Mouse (Mus musculus) layer of hippocampus, adult 18-20 months (tissue): Measurements from ENCODE around the gene Creld1. TPM values are rescaled to one million over a fixed set of nuclear protein-coding genes. Genes with fewer than 3 reads are reported as not detected.
A peak's percentile ranks its signal among the peaks of the same experiment; 100 is the strongest.

Experiments
- DNase-seq, 2 experiments: peaks; one replicate each; pipeline ENCODE4 v3.0.0; 2022; ENCODE audit warnings: low spot score in 2 of 2
- total RNA-seq, 2 experiments: library from RNA; stranded (reverse); gene quantifications; 2 replicates each; pipeline ENCODE4 v1.2.3; 2021

The Creld1 gene
- total RNA-seq, 2 experiments from 2014 or later = 106 to 111 TPM

DNA sequence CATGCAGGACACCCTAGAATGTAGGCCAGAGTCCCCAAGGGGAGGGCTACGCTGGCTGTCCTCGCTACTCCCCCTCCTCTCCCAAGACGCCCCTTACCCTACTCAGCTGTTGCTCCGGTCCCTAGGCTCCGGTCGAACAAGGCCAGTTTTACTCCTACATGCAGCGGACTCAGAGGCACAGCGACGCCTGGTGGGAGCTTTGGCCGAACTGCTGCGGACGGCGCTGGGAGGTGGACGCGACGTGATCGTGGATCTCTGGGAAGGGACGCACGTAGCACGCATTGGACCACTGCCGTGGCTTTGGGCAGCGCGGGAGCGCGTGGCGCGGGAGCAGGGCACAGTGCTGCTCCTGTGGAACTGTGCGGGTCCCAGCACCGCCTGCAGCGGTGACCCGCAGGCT, 13.7 kb upstream of the Creld1 start:
- DNase-seq = peak in 1 of 2 experiments; percentile 66

DNA sequence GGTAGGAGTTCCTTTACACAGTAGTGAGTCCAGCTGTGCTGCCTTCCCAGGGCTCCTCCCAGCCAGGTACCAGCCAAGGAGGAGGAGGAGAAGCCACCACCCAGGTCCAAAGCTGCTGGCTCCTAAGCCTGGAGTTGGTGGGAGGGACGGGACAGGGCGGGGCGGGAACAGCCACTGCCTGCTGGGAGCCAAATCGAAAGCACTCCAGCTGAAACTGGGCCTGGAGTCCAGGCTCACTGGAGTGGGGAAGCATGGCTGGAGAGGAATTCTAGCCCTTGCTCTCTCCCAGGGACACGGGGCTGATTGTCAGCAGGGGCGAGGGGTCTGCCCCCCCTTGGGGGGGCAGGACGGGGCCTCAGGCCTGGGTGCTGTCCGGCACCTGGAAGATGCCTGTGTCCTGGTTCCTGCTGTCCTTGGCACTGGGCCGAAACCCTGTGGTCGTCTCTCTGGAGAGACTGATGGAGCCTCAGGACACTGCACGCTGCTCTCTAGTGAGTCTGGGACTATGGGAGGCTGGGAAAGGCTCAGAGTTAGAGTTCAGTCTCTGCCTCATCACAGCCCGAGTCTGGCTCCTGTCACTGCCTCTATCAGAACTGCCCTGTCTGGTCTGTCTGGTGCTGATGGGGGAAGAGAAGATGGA, 11.7 kb upstream of the Creld1 start, which contains the start of gene Il17rc:
TSS of gene Il17rc (plus strand) at position 131 of the 640 bp plus-strand sequence.
- DNase-seq = no peak

DNA sequence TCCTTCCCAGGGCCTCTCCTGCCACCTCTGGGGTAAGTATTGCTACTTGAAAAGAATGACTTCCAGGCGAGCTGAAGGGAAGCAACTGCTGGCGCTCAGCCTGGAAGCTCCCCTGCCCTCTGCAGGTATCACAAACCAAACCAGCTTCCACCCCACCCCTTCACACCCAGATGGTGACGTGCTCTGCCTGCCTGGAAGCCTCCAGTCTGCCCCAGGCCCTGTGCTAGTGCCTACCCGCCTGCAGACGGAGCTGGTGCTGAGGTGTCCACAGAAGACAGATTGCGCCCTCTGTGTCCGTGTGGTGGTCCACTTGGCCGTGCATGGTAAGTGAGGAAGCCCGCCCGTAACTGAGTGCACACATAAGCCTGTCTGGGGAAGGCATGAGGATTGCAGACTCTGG, 11.0 kb upstream of the Creld1 start:
- DNase-seq = no peak

DNA sequence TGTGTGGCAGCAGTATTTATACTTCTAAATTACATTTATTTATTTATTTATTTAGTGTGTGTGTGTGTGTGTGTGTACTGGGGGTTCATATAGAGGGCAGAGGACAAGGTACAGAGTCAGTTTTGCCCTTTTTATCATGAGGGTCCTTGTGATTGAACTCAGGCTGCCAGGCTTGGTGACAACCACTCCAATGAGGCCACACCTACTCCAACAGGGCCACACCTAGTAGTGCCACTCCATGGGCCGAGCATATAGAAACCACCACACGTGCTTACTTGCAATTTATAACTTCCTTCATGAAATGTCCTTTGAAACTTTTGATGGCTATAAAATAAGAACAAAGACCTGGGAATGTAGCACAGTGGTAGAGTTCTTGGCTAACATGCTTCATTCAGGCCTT, 9.9 kb upstream of the Creld1 start:
- DNase-seq = no peak

DNA sequence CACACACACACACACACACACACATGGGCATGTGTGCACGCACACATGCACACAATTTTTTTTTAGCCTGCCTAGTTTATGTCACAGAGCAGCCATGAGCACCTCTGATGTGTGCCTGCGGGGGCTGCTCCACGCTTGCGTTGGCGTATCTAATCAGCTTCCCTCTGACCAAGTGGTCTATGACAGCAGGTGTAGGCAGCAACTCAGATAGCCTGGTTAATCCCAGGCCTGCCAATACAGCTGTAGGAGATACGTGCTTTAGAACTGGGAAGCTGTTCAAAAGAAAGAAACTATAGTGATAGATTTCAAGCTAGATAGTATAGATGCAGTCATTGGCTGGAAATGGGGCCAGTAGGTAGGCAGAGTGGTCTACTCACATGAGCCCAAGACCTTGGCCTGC, 9.4 kb upstream of the Creld1 start:
- no peak for DNase-seq

DNA sequence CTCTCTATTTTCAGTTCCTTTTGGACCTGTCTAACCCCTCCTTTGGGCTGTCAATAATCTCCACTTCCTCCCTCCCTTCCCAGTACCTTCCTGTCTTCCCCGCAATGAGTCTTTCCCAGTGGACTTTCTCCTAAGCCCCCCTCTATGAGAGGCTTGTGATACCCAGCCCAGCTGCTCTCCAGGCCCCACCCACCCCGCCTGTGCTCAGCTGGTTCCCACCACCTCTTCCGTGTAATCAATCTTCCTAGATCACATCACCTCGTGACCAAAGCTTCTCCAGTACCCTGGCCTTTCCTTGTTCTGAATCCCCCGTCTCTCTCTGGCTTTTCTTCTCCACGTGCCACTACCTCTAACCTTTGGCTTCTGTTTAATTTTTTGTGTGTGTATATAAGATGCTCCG, 5.7 kb upstream of the Creld1 start:
- no peak for DNase-seq

DNA sequence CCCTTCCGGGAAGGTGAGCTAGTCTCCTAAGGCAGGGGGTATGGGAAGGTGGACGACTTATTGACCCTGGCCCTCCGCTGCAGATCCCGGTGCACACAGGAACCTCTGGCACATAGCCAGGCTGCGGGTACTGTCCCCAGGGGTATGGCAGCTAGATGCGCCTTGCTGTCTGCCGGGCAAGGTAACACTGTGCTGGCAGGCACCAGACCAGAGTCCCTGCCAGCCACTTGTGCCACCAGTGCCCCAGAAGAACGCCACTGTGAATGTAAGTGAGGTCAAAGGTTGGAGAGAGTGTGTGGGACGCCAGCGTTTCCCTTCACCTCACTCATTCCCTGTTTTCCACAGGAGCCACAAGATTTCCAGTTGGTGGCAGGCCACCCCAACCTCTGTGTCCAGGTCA, 4.2 kb upstream of the Creld1 start:
- DNase-seq = no peak

DNA sequence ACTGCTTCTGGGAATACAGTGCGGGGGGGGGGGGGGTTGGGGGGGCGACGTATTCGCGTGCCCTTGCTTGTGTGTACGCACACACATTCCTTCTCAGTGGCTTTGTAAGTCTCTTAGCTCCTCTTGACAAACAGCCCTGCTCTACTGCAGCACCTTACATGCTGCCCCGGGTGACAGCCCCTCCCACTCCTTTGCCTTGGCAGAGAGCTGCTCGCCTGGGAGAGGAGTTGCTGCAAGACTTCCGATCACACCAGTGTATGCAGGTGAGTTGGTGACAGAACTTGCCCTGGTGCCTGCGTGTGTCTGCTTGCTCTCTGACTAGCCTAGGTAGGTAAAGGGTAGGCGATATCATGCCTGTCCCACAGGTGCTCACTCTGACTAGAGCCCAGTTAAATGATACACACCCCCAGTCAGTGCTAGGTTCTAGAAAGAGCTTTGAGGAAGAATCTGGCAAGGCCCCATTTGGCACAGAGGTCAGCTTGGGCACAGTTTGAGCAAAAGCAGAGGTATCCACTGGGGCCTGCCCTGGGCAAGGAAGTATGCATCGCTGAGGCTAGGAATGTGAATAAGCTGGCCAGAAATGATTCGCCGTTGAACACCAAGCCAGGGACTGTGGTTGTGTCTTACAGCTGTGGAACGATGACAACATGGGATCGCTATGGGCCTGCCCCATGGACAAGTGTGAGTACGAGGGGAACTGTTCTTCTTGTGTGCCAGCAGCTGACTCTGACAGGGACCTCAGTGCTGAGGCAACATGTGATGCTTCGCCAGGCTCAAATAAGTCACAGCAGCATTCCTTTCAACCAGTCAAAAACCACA, 2.3 kb upstream of the Creld1 start:
- DNase-seq = no peak

DNA sequence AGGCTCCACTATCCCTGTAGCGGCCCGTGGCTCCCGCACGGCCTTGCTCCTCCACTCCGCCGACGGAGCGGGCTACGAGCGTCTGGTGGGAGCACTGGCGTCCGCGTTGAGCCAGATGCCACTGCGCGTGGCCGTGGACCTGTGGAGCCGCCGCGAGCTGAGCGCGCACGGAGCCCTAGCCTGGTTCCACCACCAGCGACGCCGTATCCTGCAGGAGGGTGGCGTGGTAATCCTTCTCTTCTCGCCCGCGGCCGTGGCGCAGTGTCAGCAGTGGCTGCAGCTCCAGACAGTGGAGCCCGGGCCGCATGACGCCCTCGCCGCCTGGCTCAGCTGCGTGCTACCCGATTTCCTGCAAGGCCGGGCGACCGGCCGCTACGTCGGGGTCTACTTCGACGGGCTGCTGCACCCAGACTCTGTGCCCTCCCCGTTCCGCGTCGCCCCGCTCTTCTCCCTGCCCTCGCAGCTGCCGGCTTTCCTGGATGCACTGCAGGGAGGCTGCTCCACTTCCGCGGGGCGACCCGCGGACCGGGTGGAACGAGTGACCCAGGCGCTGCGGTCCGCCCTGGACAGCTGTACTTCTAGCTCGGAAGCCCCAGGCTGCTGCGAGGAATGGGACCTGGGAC, 509 bp upstream of the Creld1 start:
- peak in 1 of 2 experiments; percentile 57 for DNase-seq

DNA sequence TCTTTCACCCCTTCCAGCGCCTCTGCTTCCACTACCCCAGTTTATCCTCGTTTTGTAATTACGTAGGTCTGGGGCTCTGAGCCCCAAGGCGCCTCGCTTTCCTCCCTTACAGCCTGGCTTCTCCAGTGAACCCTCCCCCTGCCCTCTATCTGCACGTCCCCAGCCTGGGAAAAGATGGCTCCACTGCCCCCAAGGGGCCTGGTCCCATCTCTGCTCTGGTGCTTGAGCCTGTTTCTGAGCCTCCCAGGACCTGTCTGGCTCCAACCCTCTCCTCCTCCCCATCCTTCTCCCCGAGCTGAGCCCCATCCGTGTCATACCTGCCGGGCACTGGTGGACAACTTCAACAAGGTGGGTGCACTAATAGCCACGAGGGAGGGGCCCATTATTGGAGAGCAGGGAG, 632 bp downstream of the Creld1 start:
- peak in 1 of 2 experiments; percentile 48 for DNase-seq

DNA sequence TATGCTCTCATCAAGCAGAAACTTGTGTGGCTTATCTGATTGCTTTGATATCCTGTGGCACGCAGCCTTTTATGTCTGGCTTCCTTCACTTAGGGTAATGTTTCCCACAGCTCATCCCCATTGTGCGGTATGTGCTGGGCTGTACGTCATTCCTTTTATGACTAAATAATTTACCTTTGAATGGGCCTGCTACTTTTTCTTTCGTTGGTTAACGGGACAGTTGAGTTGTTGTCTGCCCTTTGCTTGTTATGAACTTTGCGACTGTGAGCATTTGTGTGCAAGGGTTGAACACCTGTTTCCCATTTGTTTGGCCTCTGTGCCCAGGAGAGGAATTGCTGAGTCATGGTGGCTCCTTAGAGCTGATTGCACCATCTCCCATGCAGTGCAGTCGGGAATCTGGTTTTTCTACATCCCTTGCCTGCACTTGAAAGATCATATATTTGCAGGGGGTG, 4.1 kb downstream of the Creld1 start:
- no peak for DNase-seq

DNA sequence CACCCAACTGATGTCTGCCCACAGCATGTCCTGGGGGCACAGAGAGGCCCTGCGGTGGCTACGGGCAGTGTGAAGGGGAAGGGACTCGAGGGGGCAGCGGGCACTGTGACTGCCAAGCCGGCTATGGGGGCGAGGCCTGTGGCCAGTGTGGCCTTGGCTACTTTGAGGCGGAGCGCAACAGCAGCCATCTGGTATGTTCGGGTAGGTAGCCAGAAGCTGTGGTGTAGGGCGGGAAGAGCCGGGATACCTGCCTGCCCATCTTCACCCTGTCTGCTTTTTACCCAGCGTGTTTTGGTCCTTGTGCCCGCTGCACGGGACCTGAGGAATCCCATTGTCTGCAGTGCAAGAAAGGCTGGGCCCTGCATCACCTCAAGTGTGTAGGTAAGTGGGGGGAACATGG, 6.3 kb downstream of the Creld1 start:
- no peak for DNase-seq

DNA sequence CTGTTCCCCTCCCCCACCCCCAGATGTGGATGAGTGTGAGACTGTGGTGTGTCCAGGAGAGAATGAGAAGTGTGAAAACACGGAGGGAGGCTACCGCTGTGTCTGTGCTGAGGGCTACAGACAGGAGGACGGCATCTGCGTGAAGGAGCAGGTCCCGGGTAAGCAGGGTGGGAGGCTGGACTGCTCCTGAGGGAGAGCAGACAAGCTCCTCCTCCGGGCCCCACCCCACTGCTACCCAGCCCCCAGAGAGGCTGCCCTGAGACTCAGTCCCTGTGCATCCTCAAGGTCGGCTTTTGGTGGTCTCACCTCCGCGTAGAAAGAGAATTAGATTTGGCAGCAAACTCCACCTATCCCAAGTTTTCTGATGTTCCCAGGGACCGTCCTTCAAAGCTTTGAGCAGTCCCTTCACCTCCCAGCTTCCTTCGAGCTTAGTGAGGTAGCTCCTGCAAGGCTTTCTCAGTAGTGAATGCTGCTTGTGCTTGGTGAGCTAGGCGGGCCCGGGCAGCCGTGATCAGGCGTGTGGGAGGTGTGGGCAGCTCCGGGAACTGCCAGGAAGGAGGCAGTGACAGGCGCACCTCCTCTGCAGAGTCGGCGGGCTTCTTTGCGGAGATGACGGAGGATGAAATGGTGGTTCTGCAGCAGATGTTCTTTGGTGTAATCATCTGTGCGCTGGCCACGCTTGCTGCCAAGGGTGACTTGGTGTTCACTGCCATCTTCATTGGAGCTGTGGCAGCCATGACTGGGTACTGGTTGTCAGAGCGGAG, 9.2 kb downstream of the Creld1 start:
- peak; percentile 66 to 76 for DNase-seq

DNA sequence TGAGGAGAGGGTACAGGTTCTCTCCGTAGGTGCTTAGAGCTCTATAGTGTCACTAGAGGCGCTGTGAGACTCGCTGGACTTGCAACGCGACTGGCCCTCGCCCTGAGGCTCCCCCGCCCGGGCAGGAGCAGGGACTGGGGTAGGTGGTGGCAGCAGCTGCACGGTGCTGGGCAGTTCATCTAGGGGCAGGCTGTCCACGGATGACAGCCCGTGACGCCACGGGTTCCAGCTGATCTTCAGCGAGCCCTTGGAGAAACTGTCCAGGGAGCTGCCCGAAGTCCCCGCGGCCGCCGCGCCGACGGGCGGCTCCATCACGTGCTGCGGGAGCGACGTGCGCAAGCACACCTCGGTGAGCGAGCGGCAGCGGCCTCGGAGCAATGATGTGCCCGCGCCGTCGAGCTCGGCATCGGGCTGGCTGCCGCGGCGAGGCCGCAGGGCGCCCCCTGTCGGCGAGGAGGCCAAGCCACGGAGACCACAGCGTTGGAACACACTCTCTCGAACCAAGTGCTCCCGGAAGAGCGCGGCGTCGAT, 11.2 kb downstream of the Creld1 start:
- DNase-seq = peak in 1 of 2 experiments; percentile 71

DNA sequence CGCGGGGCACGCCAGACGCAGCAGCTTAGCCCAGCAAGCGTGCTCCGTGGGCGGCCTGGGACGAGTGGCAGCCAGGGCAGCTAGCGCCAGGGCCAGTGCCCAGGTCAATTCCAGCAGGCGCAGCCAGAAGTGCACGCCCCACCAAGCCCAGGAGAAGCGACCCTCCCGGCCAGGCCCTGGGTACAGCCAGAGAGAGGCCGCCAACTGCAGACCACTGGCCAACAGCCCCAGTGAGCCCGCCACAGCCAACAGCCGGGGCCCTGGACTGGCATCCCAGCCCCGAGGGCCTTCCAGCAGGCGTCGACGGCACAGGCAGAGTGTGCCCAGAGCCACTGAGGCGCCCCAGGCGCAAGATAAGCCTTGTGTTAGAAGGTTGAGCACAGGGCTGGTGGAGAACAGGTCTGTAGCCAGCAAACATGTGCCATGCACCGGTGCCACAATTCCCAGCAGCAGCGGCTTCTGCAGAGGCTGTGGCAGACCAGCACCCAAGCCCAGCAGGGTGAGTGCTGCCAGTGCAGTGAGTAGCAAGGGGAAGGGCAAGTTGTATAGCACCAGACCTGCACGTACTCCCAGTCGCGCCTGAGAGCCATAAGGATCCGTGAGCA, 12.1 kb downstream of the Creld1 start:
- no peak for DNase-seq

DNA sequence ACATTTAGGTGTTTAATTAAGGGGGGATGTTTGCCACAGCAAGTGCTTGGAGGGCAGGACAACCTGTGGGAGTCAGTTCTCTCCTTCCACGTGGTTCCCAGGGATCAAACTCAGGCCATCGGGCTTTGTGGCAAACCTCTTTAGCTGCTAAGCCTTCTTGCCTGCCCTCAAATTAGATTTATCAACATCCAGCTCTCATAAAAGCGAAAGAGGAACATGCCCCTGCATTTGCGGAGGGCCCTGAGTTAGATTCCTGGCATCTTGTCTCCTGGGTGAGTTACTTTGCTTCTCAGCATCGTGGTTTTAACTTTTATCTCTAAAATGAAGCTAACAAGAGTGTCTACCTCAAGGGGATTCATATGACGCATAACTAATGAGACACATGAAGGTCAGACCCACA, 16.2 kb downstream of the Creld1 start:
- no peak for DNase-seq

DNA sequence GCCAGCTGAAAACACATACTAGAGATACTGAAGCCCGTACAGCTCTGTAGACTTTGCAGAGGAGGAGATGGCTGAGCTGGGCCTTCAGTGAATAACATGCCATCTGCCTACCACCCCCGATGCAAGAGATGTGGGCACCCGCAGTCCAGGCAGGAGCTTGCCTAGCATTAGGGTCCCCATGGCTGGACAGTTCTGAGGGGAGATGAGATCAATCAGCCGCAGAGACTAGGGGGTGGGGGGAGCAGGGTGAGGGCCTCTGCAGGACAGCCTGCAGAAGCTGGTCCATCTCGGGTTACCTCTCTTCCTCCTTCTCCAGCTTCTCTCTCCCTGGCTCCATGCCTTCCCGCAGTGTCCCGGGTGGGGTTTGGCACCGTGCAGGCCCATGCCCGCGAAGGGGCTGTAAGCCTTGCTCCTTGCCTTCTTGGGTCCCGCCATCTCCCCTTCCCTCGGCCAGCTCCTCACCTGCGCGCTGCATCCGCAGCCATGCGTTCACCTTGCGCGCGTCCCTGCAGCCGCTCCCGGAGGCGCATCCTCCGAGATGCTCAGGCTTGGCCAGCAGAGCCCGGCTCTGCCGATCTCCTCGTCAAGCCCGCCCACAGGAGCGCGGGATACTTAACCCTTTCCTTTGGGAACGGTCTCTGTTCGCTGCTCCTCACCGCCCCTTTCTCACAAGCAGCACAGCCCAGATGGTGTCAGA, 18.4 kb downstream of the Creld1 start, which contains the start of gene Prrt3:
TSS of gene Prrt3 (minus strand) at position 544 of the 697 bp plus-strand sequence.
- peak; percentile 71 to 75 for DNase-seq

DNA sequence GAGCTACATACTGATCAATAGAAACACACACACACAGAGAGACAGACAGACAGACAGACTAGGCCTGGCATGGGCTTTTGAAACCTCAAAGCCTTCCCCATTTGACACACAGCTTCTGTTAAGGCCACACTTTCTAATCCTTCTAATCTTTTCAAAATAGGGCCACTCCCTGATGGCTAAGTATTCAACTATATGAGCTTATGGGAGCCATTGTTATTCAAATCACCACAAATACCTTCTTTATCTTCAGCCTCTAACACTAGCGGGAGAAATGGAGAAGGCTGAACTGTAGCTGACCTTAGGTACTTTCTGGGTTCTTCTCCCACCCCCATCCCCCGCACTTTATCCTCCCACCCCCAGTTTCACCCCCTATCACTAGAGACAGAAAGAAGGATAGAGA, 19.7 kb downstream of the Creld1 start:
- DNase-seq = no peak

DNA sequence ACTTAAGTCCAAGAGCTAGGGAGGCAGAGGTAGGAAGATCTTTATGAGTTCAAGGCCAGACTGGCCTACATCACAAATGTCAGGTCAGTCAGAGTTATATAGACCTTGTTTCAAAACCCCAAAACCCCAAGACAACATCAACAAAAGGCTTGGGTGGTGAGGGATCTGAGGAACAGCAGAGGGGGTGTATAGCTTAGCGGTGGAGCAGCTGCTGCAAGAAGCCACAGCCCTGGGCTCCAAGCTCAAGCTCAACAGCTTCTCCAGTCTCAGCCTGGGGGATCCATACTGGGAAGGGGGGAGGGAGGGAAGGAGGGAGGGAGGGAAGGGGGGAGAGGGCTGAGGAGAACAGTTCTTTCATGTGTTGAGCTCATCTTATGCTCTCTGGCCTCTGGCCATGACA, 22.6 kb downstream of the Creld1 start:
- DNase-seq = no peak

DNA sequence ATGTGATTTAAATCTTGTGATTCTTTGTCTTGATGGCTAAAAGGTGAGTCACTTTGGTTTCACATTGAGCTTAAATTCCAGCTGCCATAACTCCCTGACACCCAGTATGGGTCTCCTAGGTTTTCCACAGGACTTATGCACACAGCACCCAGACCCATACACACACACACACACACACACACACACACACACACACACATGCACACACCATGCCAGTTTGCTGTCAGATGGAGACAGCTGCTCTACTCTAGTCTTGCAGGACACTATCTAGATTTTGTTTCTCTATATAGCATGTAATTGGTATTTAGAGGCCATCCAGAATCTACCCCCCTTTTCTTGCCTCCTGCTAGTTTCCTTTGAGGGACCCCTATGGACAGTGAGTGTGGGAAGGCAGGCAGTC, 24.0 kb downstream of the Creld1 start:
- DNase-seq = no peak
